Mouse (Mus musculus): Measurements from ENCODE around the gene Ap1s3. TPM values are rescaled to one million over a fixed set of nuclear protein-coding genes. Genes with fewer than 3 reads are reported as not detected.

The Ap1s3 gene
- 1.7 TPM for polyA plus RNA-seq (2017; shearing (Covaris generic))

GRCm38 (mm10) chr1:79671543-79672337 lies at the start of gene Ap1s3:
Ap1s3 (minus strand) TSS chr1:79671972.

Other genes starting within 250 kb of the Ap1s3 start
- not detected for gene Scg2, start 231.9 kb downstream of the Ap1s3 start, polyA plus RNA-seq (2017; shearing (Covaris generic))
- gene Mrpl44, start 104.0 kb upstream of the Ap1s3 start, polyA plus RNA-seq (2017; shearing (Covaris generic)) = 37.6 TPM
- gene Wdfy1, start 104.2 kb upstream of the Ap1s3 start, polyA plus RNA-seq (2017; shearing (Covaris generic)) = 14.7 TPM
- 2.7 TPM for gene Serpine2, start 189.2 kb upstream of the Ap1s3 start, polyA plus RNA-seq (2017; shearing (Covaris generic))

All from CD4-positive, CD25-positive, alpha-beta regulatory T cell (primary cell).